Mouse (Mus musculus) lung, embryonic 16.5 days (tissue): Measurements from ENCODE around the gene Rp2. TPM values are rescaled to one million over a fixed set of nuclear protein-coding genes. Genes with fewer than 3 reads are reported as not detected.
"Not testable (repeated sequence)": the region's sequence is repeated elsewhere in the genome, so short reads cannot be mapped to it uniquely, and the experiment has no call there.

Source experiments
- ATAC-seq: fragments of 200-750 bp; cut with Nextera tagmentation; 2 replicates; pipeline ENCODE4 v1.8.0; 2017; ENCODE audit warnings: low read depth, mild to moderate bottlenecking, moderate library complexity
- H3K27ac ChIP-seq: fragments of 300-500 bp; sonication (generic); 2 replicates; pipeline ENCODE4 v1.5.1; 2014; ENCODE audit warnings: mild to moderate bottlenecking, control low read depth, low read length
- H3K27me3 ChIP-seq: fragments of 300-500 bp; sonication (generic); 2 replicates; pipeline ENCODE4 v1.6.1; 2014; ENCODE audit warnings: low read depth, low read length, mixed read lengths; ENCODE audit not compliant: control insufficient read depth, insufficient read depth
- H3K36me3 ChIP-seq: fragments of 300-500 bp; sonication (generic); 2 replicates; pipeline ENCODE4 v1.6.1; 2014; ENCODE audit warnings: low read length; ENCODE audit not compliant: control insufficient read depth, insufficient read depth
- H3K4me1 ChIP-seq: fragments of 300-500 bp; sonication (generic); replicated peaks from 2 replicates; pipeline ENCODE4 v1.6.1; 2014; ENCODE audit warnings: low read length, mixed read lengths; ENCODE audit not compliant: control insufficient read depth, insufficient read depth
- H3K4me2 ChIP-seq: fragments of 300-500 bp; sonication (generic); 2 replicates; pipeline ENCODE4 v1.6.1; 2014; ENCODE audit warnings: low read depth, low read length, control low read depth
- H3K4me3 ChIP-seq: fragments of 300-500 bp; sonication (generic); 2 replicates; pipeline ENCODE4 v1.5.1; 2014; ENCODE audit warnings: mild to moderate bottlenecking, low read length, control low read depth
- H3K9ac ChIP-seq: fragments of 300-500 bp; sonication (generic); 2 replicates; pipeline ENCODE4 v1.6.1; 2014; ENCODE audit warnings: low read length, control low read depth
- H3K9me3 ChIP-seq: fragments of 300-500 bp; sonication (generic); 2 replicates; pipeline ENCODE4 v1.6.1; 2016; ENCODE audit warnings: low read length; ENCODE audit not compliant: control insufficient read depth
- WGBS: fragments of 180-500 bp; shearing (Covaris S2); extraction: QIAGEN DNeasy Blood & Tissue Kit; methylation state at CpG from one replicate; pipeline ENCODE4 v1.1.7; 2014; 5-methylcytosine and 5-hydroxymethylcytosine counted together
- polyA plus RNA-seq: library from polyadenylated mRNA; unstranded; fragments of >200 nt; fragmentation: Nextera tagmentation; extraction: Ambion mirVana; gene quantifications from 2 replicates; pipeline ENCODE4 v1.2.1, GENCODE M21; 2015

The Rp2 gene
- 22.2 and 22.9 TPM in 2 replicates for polyA plus RNA-seq

DNA sequence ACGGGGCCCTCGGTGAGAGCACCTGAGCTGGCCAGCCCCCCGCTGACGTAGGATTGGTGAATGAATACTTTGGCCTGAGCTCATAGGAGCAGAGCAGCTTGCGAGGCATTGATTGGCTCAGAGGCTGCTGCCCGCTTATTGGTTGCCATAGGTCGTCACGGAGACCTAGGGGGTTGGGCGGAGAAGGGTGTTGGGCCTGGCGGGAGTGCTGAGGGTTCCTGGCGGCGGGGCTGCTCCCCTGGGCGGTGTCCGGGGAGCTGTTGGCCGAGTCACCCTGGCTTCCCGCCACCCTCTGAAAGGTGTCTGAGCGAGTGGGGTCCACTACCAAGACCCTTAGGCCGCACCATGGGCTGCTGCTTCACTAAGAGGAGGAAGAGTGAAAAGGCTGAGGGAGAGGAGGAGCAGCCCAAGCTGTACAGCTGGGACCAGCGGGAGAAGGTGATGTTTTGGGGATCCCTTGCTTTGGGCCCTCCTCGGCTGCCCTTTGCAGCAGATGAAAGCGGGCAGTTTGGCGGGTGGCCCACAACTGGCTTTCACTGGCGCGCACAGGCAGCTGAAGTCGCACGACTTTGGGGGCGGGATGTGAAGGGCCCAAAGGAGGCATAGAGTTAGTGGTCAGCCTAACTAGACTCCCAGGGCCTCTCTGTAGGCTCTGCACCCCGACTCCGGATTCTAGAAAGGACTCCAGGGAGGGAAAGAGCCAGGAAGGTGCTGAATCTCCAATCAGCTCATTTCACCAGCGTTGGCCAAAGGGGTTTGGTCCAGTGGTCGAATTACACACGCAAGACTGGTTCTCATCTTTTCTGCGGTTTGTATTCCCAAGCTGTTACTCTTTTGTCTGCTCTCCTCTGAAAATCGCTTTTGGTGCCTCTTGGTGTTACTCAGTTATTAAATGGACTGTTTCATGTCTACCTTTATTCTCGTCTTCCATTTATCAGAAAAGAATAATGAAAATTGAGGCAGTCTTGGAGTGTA is at the start of gene Rp2:
TSS of gene Rp2 (plus strand) at position 91 of the 975 bp plus-strand sequence.
- 13% methylated on average over 35 of the region's 35 CpGs for WGBS
- peak within 1 kb of the TSS; percentile 82 for H3K9ac ChIP-seq

DNA sequence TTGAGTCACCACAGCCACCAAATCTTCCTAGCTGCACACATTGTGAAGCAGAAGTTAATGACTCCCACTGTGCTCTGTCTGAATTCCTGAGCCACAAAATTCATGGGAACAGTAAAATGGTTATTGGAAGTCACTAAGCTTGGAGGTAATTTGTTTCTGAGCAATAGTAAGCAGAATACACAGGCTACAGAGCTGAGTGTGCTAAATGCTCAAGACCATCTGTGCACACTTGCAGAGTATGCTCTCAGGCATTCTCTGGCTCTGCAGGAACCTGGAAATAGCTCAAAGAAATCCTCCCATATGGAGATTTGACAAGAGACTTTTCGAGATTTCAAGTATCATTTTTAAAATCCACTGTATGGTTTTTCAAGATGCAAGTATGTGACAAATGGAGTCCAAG is 31.5 kb upstream of the Rp2 start:
- Histone ChIP-seq H3K9me3 (no peaks in the 10 kb centered on the region), H3K4me1 (no peaks in the 10 kb centered on the region), H3K9ac (no peak overlapping the region), H3K27me3 (no peaks in the 10 kb centered on the region), H3K4me3 (no peak overlapping the region), H3K36me3 (no peaks in the 10 kb centered on the region), H3K4me2 (no peak overlapping the region), H3K27ac (no peak overlapping the region)
- 38% methylated on average over 1 of the region's 1 CpGs for WGBS
- no peak for ATAC-seq

More for the DNA sequence above, at the start of gene Rp2:
- Histone ChIP-seq H3K9me3 (no peaks in the 10 kb centered on the region), H3K4me3 (peak within 1 kb of the TSS; percentile 69), H3K27ac (peak within 1 kb of the TSS; percentile 73), H3K4me2 (peak within 1 kb of the TSS; percentile 61), H3K36me3 (no peaks in the 10 kb centered on the region), H3K27me3 (no peaks in the 10 kb centered on the region), H3K4me1 (peaks cover 3% of the 10 kb centered on the region; the same call in 1 of the 2 replicates)
- ATAC-seq = peak; percentile 100

DNA sequence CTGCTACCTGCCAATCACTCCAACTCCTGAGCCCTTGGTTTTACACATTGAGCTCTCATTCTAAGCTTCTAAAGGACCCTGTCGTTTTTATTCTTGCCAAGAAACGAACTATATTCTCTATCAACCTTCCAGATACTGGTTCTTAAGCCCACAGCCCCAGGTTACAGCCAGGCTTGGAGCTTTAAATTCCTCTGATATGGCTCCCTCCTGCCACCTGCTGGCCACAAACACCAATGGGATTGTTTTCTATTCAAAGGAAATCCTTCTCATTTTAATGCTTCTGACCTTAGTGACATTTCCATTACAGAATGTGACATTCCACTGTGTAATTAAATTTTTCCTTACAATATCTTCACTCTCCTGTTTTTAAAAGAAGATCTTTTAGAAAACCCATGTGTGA is 28.6 kb upstream of the Rp2 start:
- Histone ChIP-seq H3K4me3 (no peak overlapping the region), H3K27ac (no peak overlapping the region), H3K9me3 (no peaks in the 10 kb centered on the region), H3K4me2 (no peak overlapping the region), H3K4me1 (no peaks in the 10 kb centered on the region), H3K36me3 (no peaks in the 10 kb centered on the region), H3K27me3 (no peaks in the 10 kb centered on the region), H3K9ac (no peak overlapping the region)
- 11% methylated on average over 2 of the region's 2 CpGs for WGBS
- ATAC-seq = no peak

DNA sequence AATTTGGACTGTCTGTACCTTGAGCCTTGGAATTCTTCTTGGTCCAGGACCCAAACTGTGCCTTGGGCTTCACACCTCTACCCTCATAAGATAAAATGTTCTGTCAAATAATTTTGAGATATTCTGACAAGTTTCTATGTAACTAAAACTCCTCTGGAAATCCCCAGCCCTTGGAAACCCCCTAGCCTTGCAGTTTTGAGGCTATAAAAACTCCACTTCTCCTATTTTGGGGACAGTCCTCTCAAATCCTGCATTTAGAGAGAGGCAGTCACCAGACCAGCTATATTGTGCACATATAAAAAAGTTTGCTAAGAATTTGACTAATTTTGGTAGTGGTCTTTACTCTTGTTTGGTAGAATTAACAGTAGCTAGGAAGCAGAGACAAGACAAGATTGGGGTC is 19.3 kb upstream of the Rp2 start:
- Histone ChIP-seq H3K4me3 (no peak overlapping the region), H3K27ac (no peak overlapping the region), H3K9ac (no peak overlapping the region), H3K27me3 (no peaks in the 10 kb centered on the region), H3K36me3 (no peaks in the 10 kb centered on the region), H3K4me1 (no peaks in the 10 kb centered on the region), H3K4me2 (no peak overlapping the region), H3K9me3 (no peaks in the 10 kb centered on the region)
- ATAC-seq = no peak

DNA sequence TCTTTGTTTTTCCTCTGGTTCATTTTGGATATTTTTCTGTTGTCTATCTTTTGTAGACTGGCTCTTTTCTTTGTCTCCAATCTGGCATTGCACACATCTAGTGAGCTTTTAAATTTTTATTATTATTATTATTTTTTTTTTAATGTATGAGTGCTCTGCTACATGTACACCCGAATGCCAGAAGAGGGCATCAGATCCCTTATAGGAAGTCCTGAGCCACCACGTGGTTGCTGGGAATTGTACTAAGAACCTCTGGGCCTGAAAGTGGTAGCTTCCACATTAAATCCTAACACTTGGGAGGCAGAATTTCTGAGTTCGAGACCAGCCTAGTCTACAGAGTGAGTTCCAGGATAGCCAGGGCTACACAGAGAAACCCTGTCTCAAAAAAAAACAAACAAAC is 17.9 kb upstream of the Rp2 start:
- 62% methylated on average over 3 of the region's 3 CpGs for WGBS
- Histone ChIP-seq H3K9me3 (no peaks in the 10 kb centered on the region), H3K4me1 (no peaks in the 10 kb centered on the region), H3K27ac (no peak overlapping the region), H3K4me2 (no peak overlapping the region), H3K4me3 (no peak overlapping the region), H3K27me3 (no peaks in the 10 kb centered on the region), H3K36me3 (no peaks in the 10 kb centered on the region), H3K9ac (no peak overlapping the region)
- no peak for ATAC-seq

DNA sequence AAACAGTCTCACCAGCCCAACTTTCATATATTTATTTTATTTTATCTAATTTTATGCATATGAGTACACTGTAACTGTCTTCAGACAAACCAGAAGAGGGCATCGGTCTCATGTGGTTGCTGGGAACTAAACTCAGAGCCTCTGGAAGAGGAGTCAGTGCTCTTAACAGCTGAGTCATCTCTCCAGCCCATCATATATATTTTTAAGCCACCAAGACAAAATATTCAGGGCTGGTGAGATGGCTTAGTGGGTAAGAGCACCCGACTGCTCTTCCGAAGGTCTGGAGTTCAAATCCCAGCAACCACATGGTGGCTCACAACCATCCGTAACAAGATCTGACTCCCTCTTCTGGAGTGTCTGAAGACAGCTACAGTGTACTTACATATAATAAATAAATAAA is 14.0 kb upstream of the Rp2 start:
- not testable (repeated sequence) for H3K9ac ChIP-seq, H3K4me2 ChIP-seq, H3K27ac ChIP-seq, ATAC-seq, H3K27me3 ChIP-seq, H3K36me3 ChIP-seq, H3K4me1 ChIP-seq, H3K4me3 ChIP-seq, H3K9me3 ChIP-seq
- WGBS = 90% methylated on average over 3 of the region's 4 CpGs

DNA sequence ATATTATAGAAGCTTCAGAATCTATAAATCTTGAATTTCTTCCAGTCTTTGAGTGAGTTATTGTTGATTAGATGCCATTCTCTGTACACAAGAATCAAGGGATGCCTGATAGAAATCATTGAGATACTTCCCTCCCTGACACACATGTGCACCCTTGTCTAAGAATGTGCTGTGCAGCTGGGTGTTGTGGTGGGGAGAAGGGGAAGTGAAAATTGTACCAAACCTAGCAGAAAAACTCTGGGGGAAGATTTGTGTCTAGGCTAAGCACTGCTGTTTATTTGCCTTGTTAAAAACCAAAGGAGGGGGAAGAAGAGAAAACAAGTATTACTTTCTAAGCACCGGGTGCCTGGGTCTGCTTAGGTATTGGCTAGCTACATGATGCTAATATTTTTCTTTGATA is 9.0 kb upstream of the Rp2 start:
- no peak for ATAC-seq
- Histone ChIP-seq H3K9ac (no peak overlapping the region), H3K36me3 (no peaks in the 10 kb centered on the region), H3K27me3 (no peaks in the 10 kb centered on the region), H3K4me3 (no peak overlapping the region), H3K4me2 (no peak overlapping the region), H3K27ac (no peak overlapping the region), H3K9me3 (no peaks in the 10 kb centered on the region), H3K4me1 (no peaks in the 10 kb centered on the region)
- WGBS = 95% methylated on average over 1 of the region's 1 CpGs

DNA sequence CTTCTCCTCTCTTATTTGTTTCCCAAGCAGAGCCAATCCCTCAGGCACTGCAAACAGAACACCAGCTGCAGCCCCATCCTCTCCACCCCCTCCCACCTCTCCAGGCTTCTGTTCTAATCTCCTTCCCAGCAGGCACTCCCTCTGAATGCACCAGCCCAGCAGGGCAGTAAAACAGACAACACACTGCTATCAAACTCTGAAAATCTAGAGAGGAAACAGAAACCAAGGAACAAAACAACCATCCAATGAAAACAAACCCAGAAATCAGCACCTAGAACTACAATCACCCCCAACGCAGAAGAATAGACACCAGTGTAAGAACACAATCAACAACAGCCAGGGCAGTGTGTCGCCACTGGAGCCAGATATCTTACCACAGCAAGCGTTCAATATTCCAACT is 8.0 kb upstream of the Rp2 start:
- Histone ChIP-seq H3K27me3 (no peaks in the 10 kb centered on the region), H3K36me3 (no peaks in the 10 kb centered on the region), H3K27ac (no peak overlapping the region), H3K9me3 (no peaks in the 10 kb centered on the region), H3K9ac (no peak overlapping the region), H3K4me2 (no peak overlapping the region), H3K4me3 (no peak overlapping the region), H3K4me1 (no peaks in the 10 kb centered on the region)
- 52% methylated on average over 3 of the region's 3 CpGs for WGBS
- no peak for ATAC-seq

DNA sequence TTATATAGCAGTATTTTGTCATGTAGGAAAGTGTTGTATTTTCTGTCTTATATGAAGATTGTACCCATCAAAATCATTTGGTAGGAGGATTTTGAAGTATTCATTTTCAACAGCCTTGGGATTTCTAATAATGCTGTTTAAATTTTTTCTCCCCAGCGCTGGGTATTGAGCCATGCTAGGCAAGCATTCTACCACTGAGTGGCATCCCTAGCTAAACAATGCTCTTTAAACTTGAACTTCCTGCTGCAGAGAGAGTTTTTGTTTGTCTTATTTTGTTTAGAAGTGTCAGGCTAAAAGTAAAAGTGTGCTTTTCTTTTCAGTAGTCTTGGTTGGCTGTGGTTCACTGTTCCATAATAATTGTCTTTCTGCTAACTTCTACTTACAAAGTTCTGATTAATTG is 1.8 kb downstream of the Rp2 start:
- H3K36me3 ChIP-seq = no peaks in the 10 kb centered on the region
- H3K9me3 ChIP-seq = no peaks in the 10 kb centered on the region
- peak overlapping the region; percentile 7; the same call in 1 of the 2 replicates for H3K4me3 ChIP-seq
- no peak overlapping the region for H3K9ac ChIP-seq
- no peaks in the 10 kb centered on the region for H3K27me3 ChIP-seq
- 30% methylated on average over 1 of the region's 1 CpGs for WGBS
- no peak overlapping the region for H3K27ac ChIP-seq
- peaks cover 3% of the 10 kb centered on the region; the same call in 1 of the 2 replicates for H3K4me1 ChIP-seq
- H3K4me2 ChIP-seq = peak overlapping the region; percentile 29; the same call in 1 of the 2 replicates
- no peak for ATAC-seq
